Mouse (Mus musculus): ENCODE measurements around the gene Nat14. TPM values are rescaled to one million over a fixed set of nuclear protein-coding genes. Genes with fewer than 3 reads are reported as not detected.

The Nat14 gene
- polyA plus RNA-seq, 1 experiment from 2014 or later = 25.4 TPM

DNA sequence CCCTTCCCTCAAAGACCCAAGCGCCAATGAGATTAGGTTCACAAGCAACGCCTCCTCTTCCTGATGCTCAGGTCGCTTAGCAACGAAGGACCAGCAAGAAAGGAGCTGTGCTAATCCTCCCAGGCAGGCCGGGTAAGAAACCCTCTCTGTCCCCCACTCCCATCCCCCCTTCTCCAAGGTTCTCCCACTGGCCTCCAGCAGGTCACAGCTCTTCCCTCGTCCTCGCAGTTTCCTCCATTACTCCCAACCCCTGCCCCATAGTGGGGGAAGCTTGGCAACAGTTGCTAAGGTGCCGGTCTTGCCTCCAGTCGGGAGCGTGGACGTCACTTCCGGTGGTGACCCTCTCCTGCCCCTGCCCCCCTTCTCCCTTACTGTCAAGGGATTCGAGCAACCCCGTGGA lies 680 bp downstream of the Nat14 start:
- WGBS = 0% methylated on average over 14 of the region's 14 CpGs
- H3K27me3 ChIP-seq = no peaks in the 10 kb centered on the region
- H3K9ac ChIP-seq = peak overlapping the region; percentile 80
- peak overlapping the region; percentile 91 for H3K4me2 ChIP-seq
- H3K27ac ChIP-seq = peak overlapping the region; percentile 99
- ATAC-seq (ENCODE audit: low FRiP score) = peak; percentile 80
- H3K4me1 ChIP-seq (replicated peaks) = peaks cover 70% of the 10 kb centered on the region
- no peaks in the 10 kb centered on the region for H3K9me3 ChIP-seq
- H3K36me3 ChIP-seq = peaks cover 34% of the 10 kb centered on the region
- peak overlapping the region; percentile 41 for H3K4me3 ChIP-seq

DNA sequence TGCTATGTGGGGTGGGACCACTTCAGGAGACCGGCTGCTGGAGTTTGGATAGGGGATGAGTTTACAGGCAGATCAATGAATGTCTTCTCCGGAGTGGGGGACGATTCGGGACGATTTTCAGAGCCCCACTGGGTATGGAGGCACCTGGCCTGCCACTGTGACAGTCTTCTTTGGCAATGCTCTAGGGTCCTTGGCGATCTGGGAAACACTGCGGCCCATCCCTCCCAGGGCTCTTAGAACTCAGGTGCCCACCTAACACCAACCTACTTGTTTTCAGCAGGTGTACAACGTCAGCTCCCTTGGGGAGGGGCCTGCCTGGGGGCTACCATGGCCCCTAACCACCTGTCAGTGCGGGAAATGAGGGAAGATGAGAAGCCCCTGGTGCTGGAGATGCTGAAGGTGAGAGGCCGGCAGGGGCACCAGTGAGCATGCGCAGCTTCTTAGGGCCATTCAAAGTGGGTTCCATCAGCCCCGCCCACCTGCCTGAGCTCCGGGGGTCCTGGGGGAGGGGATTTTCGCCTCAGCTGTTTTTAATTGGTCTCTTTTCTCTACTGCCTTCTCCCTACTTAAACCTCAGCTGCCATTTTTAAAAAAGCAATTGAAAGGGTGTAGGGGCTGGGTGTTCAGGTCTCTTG lies 1.2 kb downstream of the Nat14 start:
- Histone ChIP-seq H3K4me2 (peak overlapping the region; percentile 91), H3K9me3 (no peaks in the 10 kb centered on the region), H3K4me1 (replicated peaks) (peaks cover 71% of the 10 kb centered on the region), H3K27ac (peak overlapping the region; percentile 99), H3K27me3 (no peaks in the 10 kb centered on the region), H3K9ac (peak overlapping the region; percentile 80), H3K4me3 (peak overlapping the region; percentile 41), H3K36me3 (peaks cover 31% of the 10 kb centered on the region)
- ATAC-seq (ENCODE audit: low FRiP score) = peak; percentile 62
- 1% methylated on average over 14 of the region's 14 CpGs for WGBS

DNA sequence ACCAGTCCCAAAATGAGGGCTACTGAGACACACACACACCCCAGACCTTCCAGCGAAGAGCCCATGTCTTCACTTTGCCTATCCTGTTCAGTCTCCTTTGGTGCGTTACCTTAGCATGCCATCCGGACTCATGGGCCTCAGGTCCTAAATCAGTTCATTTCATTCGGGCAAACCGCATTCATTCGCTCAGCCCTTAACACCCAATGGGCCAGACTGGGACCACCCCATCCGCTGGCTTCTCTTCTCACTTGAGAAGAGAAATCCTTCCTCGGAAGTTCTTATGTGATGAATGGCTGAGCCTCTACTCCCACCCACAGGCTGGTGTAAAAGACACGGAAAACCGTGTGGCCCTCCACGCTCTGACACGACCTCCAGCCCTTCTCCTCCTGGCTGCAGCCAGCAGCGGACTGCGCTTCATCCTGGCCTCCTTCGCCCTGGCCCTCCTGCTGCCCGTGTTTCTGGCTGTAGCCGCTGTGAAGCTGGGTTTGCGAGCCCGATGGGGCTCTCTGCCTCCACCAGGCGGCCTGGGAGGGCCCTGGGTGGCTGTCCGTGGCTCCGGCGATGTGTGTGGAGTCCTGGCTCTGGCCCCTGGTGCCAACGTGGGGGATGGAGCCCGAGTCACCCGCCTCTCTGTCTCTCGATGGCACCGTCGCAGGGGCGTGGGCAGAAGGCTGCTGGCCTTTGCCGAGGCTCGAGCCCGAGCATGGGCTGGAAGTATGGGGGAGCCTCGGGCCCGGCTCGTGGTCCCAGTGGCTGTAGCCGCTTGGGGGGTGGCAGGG lies 1.9 kb downstream of the Nat14 start:
- WGBS = 4% methylated on average over 37 of the region's 37 CpGs
- Histone ChIP-seq H3K4me2 (peak overlapping the region; percentile 91), H3K9me3 (no peaks in the 10 kb centered on the region), H3K36me3 (peaks cover 26% of the 10 kb centered on the region), H3K4me3 (peak overlapping the region; percentile 41), H3K9ac (peak overlapping the region; percentile 80), H3K27ac (peak overlapping the region; percentile 99), H3K27me3 (no peaks in the 10 kb centered on the region), H3K4me1 (replicated peaks) (peaks cover 74% of the 10 kb centered on the region)
- ATAC-seq (ENCODE audit: low FRiP score) = peak; percentile 12

DNA sequence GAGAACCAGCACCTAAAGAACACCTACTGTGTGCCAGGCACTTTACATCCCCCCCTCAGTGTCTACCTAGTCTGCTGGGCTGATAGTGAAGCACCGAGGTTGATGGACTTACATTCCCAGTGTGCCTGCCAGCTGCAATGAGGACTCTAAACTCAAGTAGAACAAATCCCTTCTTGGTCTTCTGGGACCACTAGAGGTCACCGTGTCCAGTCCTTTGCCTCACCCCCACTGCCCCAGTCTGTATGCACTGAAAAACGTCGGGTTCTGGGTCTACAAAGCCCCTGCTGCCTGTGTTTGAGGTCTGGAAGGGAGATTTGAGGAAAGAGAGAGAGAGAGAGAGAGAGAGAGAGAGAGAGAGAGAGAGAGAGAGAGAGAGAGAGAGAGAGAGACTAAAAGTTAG lies 2.7 kb downstream of the Nat14 start:
- ATAC-seq (ENCODE audit: low FRiP score) = no peak
- no peaks in the 10 kb centered on the region for H3K9me3 ChIP-seq
- 8% methylated on average over 4 of the region's 4 CpGs for WGBS
- H3K4me1 ChIP-seq (replicated peaks) = peaks cover 74% of the 10 kb centered on the region
- peaks cover 19% of the 10 kb centered on the region for H3K36me3 ChIP-seq
- H3K4me3 ChIP-seq = peak overlapping the region; percentile 41; the same call in 1 of the 2 replicates
- H3K4me2 ChIP-seq = peak overlapping the region; percentile 91
- peak overlapping the region; percentile 99 for H3K27ac ChIP-seq
- no peaks in the 10 kb centered on the region for H3K27me3 ChIP-seq
- H3K9ac ChIP-seq = peak overlapping the region; percentile 80

DNA sequence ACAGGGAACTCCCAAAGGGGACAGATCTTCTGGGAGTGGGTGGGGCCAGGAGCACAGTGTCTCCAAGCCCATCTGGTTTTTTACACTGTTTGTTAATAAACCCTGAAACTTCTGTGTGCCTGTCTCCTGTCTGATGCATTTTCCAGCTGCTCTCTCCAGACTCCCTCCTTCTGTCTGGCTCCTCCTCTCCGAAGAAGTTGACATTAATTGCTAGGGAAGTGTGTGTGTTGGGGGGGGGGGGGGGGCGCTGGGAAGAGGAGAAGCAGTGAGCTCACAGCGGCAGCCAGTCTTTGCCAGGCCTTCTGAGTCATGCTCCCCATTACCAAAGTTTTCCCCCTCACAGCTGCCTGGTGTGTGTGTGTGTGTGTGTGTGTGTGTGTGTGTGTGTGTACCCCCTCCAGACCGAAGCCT lies 3.1 kb downstream of the Nat14 start:
- H3K4me1 ChIP-seq (replicated peaks) = peaks cover 74% of the 10 kb centered on the region
- 0 out of 2 replicates have a peak overlapping the region, but pooled peaks have one; percentile 35 for H3K9ac ChIP-seq
- H3K36me3 ChIP-seq = peaks cover 15% of the 10 kb centered on the region
- no peaks in the 10 kb centered on the region for H3K27me3 ChIP-seq
- no peak overlapping the region for H3K4me3 ChIP-seq
- no peak overlapping the region for H3K4me2 ChIP-seq
- H3K9me3 ChIP-seq = no peaks in the 10 kb centered on the region
- H3K27ac ChIP-seq = peak overlapping the region; percentile 99
- no peak for ATAC-seq (ENCODE audit: low FRiP score)
- WGBS = 3% methylated on average over 3 of the region's 4 CpGs

DNA sequence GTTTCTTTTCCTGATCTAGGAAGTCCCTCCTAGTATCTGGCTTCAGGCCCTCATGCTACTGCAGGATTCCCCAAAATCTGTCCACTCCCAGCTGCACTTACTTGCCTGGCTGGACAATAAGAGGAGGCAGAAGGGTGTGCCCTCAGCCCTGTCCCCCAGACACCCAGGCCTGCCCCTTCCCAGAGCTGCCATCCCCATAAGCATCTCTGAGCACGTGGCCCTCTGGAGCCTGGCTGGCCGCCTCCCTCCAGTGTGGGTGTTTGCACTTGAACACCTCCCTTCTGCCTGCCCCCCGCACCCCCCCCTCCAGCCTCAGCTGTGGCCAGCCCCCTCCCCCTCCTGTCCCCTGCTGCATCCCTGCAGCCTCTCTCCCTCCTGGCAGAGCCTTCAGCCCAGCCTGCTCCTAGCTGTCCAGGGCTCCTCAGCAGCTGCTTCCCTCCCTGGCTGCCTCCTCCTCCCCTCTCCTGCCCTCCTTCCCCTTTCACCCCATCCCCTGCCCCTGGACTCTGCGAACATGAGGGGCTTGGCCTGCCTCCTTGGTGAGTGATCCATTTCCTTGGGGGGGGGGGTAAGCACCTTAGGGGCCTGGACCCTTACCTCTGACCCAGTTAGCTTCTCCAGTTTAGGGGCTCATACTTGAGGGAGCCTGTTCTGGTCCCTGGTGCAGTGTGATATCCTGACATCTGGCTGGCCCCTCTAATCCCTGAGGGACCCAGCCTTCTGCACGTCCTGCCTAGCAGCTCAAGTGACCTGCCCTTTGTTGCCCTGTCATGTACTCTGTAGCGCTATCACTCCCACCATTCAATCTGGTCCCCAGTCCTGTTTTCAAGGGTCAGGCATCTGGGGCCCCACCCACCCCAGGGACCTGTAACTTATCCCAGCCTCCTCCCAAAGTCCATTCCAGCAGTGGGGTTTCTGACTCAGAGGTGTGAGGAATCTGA lies 3.9 kb downstream of the Nat14 start, which contains the start of gene Ssc5d:
Gene Ssc5d (plus strand): TSS at position 345 of the 941 bp plus-strand sequence.
- H3K36me3 ChIP-seq = peaks cover 6% of the 10 kb centered on the region
- H3K9me3 ChIP-seq = no peaks in the 10 kb centered on the region
- H3K4me2 ChIP-seq = peak within 1 kb of the TSS; percentile 91
- no peak for ATAC-seq (ENCODE audit: low FRiP score)
- peak within 1 kb of the TSS; percentile 53 for H3K9ac ChIP-seq
- peak within 1 kb of the TSS; percentile 99 for H3K27ac ChIP-seq
- no peaks in the 10 kb centered on the region for H3K27me3 ChIP-seq
- WGBS = 5% methylated on average over 6 of the region's 6 CpGs
- no peak within 1 kb of the TSS for H3K4me3 ChIP-seq
- peaks cover 74% of the 10 kb centered on the region for H3K4me1 ChIP-seq (replicated peaks)

DNA sequence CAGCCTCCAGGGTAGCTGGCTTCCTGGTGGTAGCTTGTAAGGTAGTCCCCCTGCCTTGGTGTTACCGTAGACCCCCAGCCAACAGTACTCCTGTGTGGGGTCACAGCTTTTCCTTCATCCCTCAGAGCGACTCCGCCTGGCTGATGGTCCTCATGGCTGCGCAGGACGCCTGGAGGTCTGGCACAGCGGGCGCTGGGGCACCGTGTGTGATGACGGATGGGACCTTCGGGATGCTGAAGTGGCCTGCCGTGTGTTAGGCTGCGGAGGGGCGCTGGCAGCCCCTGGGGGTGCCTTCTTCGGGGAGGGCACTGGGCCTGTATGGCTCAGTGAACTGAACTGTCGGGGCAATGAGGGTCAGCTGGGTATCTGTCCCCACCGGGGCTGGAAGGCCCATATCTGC lies 5.0 kb downstream of the Nat14 start:
- Histone ChIP-seq H3K4me2 (no peak overlapping the region), H3K27me3 (no peaks in the 10 kb centered on the region), H3K4me1 (replicated peaks) (peaks cover 62% of the 10 kb centered on the region), H3K36me3 (no peaks in the 10 kb centered on the region), H3K9me3 (no peaks in the 10 kb centered on the region), H3K9ac (peak overlapping the region; percentile 3; the same call in 1 of the 2 replicates), H3K4me3 (no peak overlapping the region), H3K27ac (no peak overlapping the region)
- no peak for ATAC-seq (ENCODE audit: low FRiP score)
- 64% methylated on average over 16 of the region's 16 CpGs for WGBS

DNA sequence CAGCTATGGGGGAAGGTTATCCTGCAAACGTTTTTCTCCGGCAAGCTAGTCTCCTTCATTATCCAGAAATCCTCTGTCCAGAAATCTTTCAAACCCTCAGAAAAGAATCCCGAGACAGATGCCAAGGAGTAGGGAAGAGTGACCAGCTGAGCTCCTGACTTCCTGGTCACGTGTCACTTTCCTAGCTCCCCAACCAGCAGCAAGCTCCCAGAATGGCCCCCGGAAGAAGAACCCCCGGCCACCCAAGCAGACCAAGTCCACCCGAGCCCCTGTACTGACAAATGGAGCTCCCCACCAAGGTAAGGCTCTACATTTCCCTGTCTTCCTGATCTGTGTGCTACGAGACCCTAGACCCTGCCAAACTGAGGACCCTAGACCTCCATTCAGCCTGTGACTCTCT lies 5.9 kb downstream of the Nat14 start:
- Histone ChIP-seq H3K4me1 (replicated peaks) (peaks cover 54% of the 10 kb centered on the region), H3K4me3 (no peak overlapping the region), H3K27me3 (no peaks in the 10 kb centered on the region), H3K27ac (no peak overlapping the region), H3K36me3 (no peaks in the 10 kb centered on the region), H3K9ac (no peak overlapping the region), H3K9me3 (no peaks in the 10 kb centered on the region), H3K4me2 (no peak overlapping the region)
- no peak for ATAC-seq (ENCODE audit: low FRiP score)
- 68% methylated on average over 8 of the region's 8 CpGs for WGBS

DNA sequence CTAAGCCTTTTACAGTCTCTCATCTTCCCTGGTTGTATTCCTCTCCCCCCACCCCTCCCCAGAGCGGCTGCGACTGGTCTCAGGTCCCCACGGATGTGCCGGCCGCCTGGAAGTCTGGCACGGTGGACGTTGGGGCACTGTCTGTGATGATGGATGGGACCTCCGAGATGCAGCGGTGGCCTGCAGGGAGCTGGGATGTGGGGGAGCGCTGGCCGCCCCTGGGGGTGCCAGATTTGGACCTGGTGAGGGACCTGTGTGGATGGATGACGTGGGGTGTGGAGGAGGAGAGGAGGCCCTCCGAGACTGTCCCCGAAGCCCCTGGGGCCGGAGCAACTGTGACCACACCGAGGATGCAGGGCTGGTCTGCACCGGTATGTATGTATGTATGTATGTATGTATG lies 6.5 kb downstream of the Nat14 start:
- H3K9me3 ChIP-seq = no peaks in the 10 kb centered on the region
- no peaks in the 10 kb centered on the region for H3K36me3 ChIP-seq
- H3K27me3 ChIP-seq = no peaks in the 10 kb centered on the region
- no peak overlapping the region for H3K27ac ChIP-seq
- 77% methylated on average over 17 of the region's 17 CpGs for WGBS
- ATAC-seq (ENCODE audit: low FRiP score) = no peak
- H3K4me1 ChIP-seq (replicated peaks) = peaks cover 48% of the 10 kb centered on the region
- H3K4me2 ChIP-seq = no peak overlapping the region
- no peak overlapping the region for H3K4me3 ChIP-seq
- peak overlapping the region; percentile 43 for H3K9ac ChIP-seq

DNA sequence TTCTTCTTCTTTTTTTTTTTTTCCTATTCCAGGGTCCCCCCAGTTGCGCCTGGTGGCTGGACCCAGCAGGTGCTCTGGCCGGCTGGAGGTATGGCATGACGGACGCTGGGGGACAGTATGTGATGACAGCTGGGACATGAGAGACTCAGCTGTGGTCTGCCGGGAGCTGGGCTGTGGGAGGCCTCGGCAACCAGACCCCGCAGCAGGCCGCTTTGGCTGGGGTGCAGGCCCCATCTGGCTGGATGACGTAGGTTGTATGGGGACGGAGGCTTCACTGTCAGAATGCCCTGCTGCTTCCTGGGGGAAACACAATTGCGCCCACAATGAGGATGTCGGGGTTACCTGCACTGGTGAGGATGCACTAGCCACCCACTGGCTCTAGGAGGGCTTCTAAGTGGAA lies 11.3 kb downstream of the Nat14 start:
- Histone ChIP-seq H3K27me3 (no peaks in the 10 kb centered on the region), H3K9me3 (0 out of 2 replicates have a peak, but pooled peaks cover 3% of the 10 kb centered on the region), H3K4me3 (no peak overlapping the region), H3K27ac (no peak overlapping the region), H3K4me1 (replicated peaks) (peaks cover 3% of the 10 kb centered on the region; the same call in 1 of the 2 replicates), H3K9ac (no peak overlapping the region), H3K4me2 (no peak overlapping the region), H3K36me3 (no peaks in the 10 kb centered on the region)
- no peak for ATAC-seq (ENCODE audit: low FRiP score)
- WGBS = 61% methylated on average over 12 of the region's 12 CpGs

DNA sequence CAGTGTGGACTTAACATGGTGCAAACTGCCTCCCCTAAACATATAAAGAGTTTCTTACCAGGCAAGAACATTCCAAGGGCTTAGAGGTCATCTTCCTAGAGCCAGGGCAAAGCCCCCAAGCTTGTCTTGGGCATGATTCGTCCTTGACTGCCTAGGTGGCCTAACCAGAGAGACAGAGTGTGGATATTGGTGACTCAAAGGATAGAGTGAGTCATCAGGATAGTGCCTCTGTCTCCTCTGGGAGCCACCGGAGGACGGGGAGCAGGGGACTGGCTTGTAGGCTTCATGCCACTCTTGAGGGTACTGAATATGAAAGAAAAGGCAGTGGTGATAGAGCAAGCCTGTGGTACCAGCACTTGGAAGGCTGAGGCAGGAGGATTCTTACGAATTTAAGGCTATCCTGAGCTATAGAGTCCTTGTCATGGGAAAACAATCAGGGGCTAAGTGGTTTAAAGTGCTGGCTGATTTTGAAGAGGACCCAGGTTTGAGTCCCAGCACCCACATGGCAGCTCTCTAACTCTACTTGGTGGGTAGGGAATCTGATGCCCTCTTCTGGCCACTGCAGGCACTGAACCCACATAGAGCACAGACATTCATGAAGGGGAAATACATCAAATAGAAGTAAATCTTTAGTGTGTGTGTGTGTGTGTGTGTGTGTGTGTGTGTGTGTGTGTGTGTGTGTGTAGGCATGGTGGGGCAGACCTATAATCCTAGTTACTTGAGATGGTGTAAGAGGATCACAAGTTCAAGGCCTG lies 12.5 kb downstream of the Nat14 start:
- Histone ChIP-seq H3K27me3 (no peaks in the 10 kb centered on the region), H3K36me3 (no peaks in the 10 kb centered on the region), H3K9ac (no peak overlapping the region), H3K27ac (no peak overlapping the region), H3K9me3 (0 out of 2 replicates have a peak, but pooled peaks cover 3% of the 10 kb centered on the region), H3K4me3 (no peak overlapping the region), H3K4me1 (replicated peaks) (no peaks in the 10 kb centered on the region), H3K4me2 (no peak overlapping the region)
- 82% methylated on average over 4 of the region's 4 CpGs for WGBS
- ATAC-seq (ENCODE audit: low FRiP score) = no peak

All from hindbrain, embryonic 13.5 days (tissue).